Mouse (Mus musculus) embryo, embryonic 11 days (tissue): ENCODE results near the gene 1700024B05Rik.
"Not testable (repeated sequence)": the region's sequence is repeated elsewhere in the genome, so short reads cannot be mapped to it uniquely, and the experiment has no call there.

Experiments used
- DNase-seq: peaks from one replicate; pipeline ENCODE4 v3.0.0-alpha.2; 2015

1700024B05Rik gene

GRCm38 (mm10) chr14:41943695-41944094 lies at the start of gene 1700024B05Rik:
Gene 1700024B05Rik, plus strand, starts transcription at chr14:41943995.
- not testable (repeated sequence) for DNase-seq

GRCm38 (mm10) chr14:41907190-41907589 lies 36.6 kb upstream of the 1700024B05Rik start, which contains the start of gene Gm7980:
Gene Gm7980, minus strand, starts transcription at chr14:41907290.
- not testable (repeated sequence) for DNase-seq

DNA sequence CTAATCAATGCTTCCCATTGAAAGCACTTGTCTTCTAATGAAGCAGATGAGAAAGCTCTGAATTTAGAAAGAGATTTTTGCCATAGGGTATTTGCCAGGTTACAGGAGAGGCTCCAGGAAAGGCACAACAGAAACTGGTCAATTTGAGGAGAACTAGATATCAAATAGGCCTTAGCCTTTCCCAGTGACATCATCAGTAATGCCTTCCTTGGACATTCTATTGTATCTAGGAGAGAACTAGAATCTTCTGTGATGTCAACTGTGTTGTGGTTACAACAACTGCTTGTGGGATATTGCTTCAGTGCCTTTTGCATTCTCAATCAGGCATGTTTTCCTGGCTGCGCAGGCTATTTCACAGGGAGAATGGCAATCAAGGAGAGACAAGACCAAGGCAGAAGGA lies 19.1 kb upstream of the 1700024B05Rik start, which contains the start of gene 1700049E17Rik1:
1700049E17Rik1 (plus strand) TSS at position 301 of the 400 bp plus-strand sequence.
- not testable (repeated sequence) for DNase-seq

DNA sequence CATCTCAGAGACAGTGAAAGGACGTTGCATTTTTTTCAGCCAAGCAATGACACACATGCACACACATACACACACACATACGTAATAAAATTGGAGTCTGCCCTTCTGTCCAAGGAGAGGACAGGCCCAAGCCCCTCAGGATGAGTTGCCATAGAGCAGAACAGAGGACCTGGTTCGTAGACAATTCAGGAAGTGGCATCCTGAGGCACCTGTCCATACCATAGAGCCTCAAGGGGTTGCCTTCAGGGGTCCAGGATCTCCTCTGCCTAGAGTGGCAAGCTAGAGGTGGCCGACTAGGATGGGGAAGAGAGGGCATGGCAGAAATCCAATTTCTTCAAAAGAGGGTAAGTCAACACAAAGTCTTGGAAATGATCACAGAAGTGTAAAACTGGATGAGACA lies 20.3 kb downstream of the 1700024B05Rik start:
- DNase-seq, result not testable (repeated sequence)

DNA sequence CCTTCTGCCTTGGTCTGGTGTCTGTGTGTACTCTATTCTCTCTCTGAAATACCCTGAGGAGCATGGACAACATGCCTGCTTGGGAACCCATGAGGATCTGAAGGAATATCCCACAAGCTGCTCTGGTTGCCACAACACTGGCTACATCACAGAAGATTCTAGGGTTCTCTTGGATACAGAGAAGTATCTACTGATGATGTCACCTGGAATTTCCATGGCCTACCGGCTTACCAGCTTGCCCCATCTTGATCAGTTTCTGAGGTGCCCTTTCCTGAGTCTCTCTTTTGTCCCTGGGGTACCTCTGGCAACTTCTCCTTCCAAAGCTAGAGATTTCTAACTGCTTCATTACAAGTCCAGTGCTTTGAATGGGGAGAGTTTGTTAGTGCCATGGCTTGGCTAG lies 24.0 kb downstream of the 1700024B05Rik start, which contains the start of gene Gm6401:
Gm6401 (minus strand) TSS at position 101 of the 400 bp plus-strand sequence.
- DNase-seq, result not testable (repeated sequence)

- DNase-seq, result not testable (repeated sequence)
Measured at GRCm38 (mm10) chr14:41968596-41968995, 24.8 kb downstream of the 1700024B05Rik start.

- not testable (repeated sequence) for DNase-seq
Measured at GRCm38 (mm10) chr14:41983225-41983624, 39.4 kb downstream of the 1700024B05Rik start, which contains the start of gene Gm3543. Gene Gm3543, minus strand, starts transcription at chr14:41983325.
